Mouse (Mus musculus): ENCODE measurements at regions not wholly inside any gene's neighbourhood (a gene's known extent, or its start where the extent isn't known, plus 50 kb on each side); places are given as distances from the start of the nearest gene placed in this dataset.
"Not testable (repeated sequence)": the region's sequence is repeated elsewhere in the genome, so short reads cannot be mapped to it uniquely, and the experiment has no call there.

DNA sequence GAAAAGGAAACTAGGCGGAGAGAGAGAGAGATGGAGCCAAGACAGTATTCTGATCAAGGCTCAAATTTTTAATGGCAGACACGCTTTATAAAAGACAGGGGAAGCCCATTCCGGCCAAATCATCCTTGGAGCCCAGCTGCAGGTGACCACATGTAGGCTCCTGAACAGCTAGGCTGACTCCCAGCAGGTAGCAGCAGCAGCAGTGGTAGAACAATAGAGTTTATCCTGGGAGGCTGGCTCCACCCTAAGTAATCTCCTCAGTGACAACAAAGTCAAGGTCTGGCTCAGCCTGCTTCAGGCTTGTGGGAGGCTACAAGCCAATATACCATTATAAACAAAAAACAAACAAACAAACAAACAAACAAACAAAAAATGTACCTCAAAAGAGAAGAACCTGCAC, 151.0 kb upstream of the Akr1e1 start:
- no peak for TF ChIP-seq CTCF (IDR thresholded peaks at IDR 0.05; ENCODE audit: low read depth)
- ATAC-seq (replicated peaks; ENCODE audit: low FRiP score, low read depth): no peak
- no peak for DNase-seq (ENCODE audit: low spot score)
- H3K4me3 ChIP-seq (replicated peaks; ENCODE audit: low read depth, low read length): no peak overlapping the region
- WGBS: 67% methylated on average over 3 of the region's 3 CpGs
- no peaks in the 10 kb centered on the region for H3K36me3 ChIP-seq (ENCODE audit: insufficient read depth, low read length)
- no peak overlapping the region for H3K27ac ChIP-seq
- H3K27me3 ChIP-seq (ENCODE audit: insufficient read depth, low read length): no peaks in the 10 kb centered on the region
- H3K4me1 ChIP-seq (replicated peaks; ENCODE audit: insufficient read depth, low read length): no peaks in the 10 kb centered on the region
- H3K4me2 ChIP-seq (ENCODE audit: low read length): no peak overlapping the region
- H3K9me3 ChIP-seq (replicated peaks; ENCODE audit: low read length): no peaks in the 10 kb centered on the region
- no peak overlapping the region for H3K9ac ChIP-seq (ENCODE audit: low read depth, low read length)

DNA sequence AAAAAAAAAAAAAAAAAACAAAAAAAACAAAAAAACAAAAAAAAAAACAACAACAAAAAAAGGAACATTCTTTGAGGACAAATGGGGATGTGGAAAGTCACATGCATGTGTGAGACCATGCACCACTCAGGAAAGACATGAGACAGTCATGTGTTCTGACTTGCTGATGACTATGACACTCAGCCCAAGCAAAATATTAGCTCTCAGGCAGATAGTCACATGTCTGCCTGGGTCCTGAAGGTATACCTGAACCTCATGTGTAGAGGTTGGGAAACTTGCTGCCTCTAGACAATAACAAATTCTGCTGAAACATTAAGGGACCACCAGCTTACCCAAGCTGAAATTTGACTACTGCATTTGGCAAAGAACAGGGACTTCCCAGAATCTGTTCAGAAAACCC, 147.6 kb upstream of the Akr1e1 start:
- no peak for TF ChIP-seq CTCF (IDR thresholded peaks at IDR 0.05; ENCODE audit: low read depth)
- DNase-seq (ENCODE audit: low spot score): no peak
- no peaks in the 10 kb centered on the region for H3K4me1 ChIP-seq (replicated peaks; ENCODE audit: insufficient read depth, low read length)
- H3K27ac ChIP-seq: no peak overlapping the region
- H3K27me3 ChIP-seq (ENCODE audit: insufficient read depth, low read length): no peaks in the 10 kb centered on the region
- no peak for ATAC-seq (replicated peaks; ENCODE audit: low FRiP score, low read depth)
- H3K36me3 ChIP-seq (ENCODE audit: insufficient read depth, low read length): no peaks in the 10 kb centered on the region
- H3K4me2 ChIP-seq (ENCODE audit: low read length): no peak overlapping the region
- H3K9ac ChIP-seq (ENCODE audit: low read depth, low read length): no peak overlapping the region
- H3K9me3 ChIP-seq (replicated peaks; ENCODE audit: low read length): no peaks in the 10 kb centered on the region
- H3K4me3 ChIP-seq (replicated peaks; ENCODE audit: low read depth, low read length): no peak overlapping the region

DNA sequence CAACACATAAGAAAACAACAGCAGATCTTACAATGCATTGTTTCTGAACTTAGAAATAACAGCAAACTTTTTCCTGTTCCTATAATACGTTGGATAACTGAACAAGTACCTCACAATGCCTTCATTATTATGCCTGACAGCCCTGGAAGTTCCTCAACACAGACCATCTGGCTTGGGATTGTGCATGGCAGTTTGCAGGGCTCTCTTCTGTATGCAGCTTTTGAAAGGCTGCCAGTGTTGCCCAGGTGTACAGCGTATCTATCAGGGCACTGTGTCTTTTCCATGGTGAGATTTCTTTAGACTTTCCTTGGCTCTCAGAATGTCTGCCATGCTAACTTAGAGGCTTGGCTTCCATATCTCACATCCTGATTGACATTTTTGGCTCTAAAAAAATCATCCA, 134.0 kb upstream of the Akr1e1 start:
- Histone ChIP-seq H3K36me3 (ENCODE audit: insufficient read depth, low read length) (no peaks in the 10 kb centered on the region), H3K9me3 (replicated peaks; ENCODE audit: low read length) (no peaks in the 10 kb centered on the region), H3K27me3 (ENCODE audit: insufficient read depth, low read length) (no peaks in the 10 kb centered on the region), H3K9ac (ENCODE audit: low read depth, low read length) (no peak overlapping the region), H3K27ac (no peak overlapping the region), H3K4me2 (ENCODE audit: low read length) (no peak overlapping the region), H3K4me3 (replicated peaks; ENCODE audit: low read depth, low read length) (no peak overlapping the region), H3K4me1 (replicated peaks; ENCODE audit: insufficient read depth, low read length) (no peaks in the 10 kb centered on the region)
- no peak for ATAC-seq (replicated peaks; ENCODE audit: low FRiP score, low read depth)
- no peak for DNase-seq (ENCODE audit: low spot score)
- TF ChIP-seq CTCF (IDR thresholded peaks at IDR 0.05; ENCODE audit: low read depth): no peak
- 64% methylated on average over 2 of the region's 2 CpGs for WGBS

DNA sequence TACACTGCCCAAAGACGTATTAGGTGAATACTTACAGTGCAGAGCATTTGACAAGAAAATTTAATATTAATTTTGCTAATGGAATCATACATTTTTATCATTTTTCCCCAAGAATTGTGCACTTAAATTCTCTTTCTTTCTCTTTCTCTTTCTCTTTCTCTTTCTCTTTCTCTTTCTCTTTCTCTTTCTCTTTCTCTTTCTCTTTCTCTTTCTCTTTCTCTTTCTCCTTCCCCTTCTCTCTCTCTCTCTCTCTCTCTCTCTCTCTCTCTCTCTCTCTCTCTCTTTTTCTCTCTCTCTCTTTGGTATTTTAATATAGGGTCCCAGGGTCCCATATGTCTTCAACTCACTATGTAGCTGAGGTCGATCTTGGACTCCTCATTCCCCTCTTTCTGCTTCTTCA, 107.3 kb upstream of the Akr1e1 start:
- H3K4me1 ChIP-seq (replicated peaks; ENCODE audit: insufficient read depth, low read length); ATAC-seq (replicated peaks; ENCODE audit: low FRiP score, low read depth); H3K27ac ChIP-seq; H3K36me3 ChIP-seq (ENCODE audit: insufficient read depth, low read length); H3K9me3 ChIP-seq (replicated peaks; ENCODE audit: low read length); H3K27me3 ChIP-seq (ENCODE audit: insufficient read depth, low read length); H3K9ac ChIP-seq (ENCODE audit: low read depth, low read length); H3K4me3 ChIP-seq (replicated peaks; ENCODE audit: low read depth, low read length); H3K4me2 ChIP-seq (ENCODE audit: low read length); DNase-seq (ENCODE audit: low spot score): not testable (repeated sequence)
- 73% methylated on average over 2 of the region's 2 CpGs for WGBS

DNA sequence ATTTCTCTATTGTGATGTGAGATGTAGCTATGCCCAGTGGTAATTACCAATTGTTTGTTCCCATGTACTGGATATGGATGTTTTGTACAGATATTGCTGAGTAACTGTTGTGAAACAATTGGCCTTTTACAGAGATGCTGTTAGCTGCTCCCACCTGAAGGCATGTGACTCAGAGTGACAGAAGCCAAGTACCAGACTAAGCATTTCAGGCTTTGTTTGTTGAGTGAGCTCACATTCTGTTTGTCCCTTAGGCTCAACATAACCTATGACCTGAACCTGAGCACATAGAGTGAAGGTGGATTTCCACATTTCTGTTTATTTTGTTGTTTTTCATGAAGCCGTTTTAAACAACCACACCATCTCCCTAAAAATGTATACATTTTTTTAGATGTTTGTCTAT, 105.8 kb upstream of the Akr1e1 start:
- no peak for TF ChIP-seq CTCF (IDR thresholded peaks at IDR 0.05; ENCODE audit: low read depth)
- ATAC-seq (replicated peaks; ENCODE audit: low FRiP score, low read depth): no peak
- 90% methylated on average over 1 of the region's 1 CpGs for WGBS

DNA sequence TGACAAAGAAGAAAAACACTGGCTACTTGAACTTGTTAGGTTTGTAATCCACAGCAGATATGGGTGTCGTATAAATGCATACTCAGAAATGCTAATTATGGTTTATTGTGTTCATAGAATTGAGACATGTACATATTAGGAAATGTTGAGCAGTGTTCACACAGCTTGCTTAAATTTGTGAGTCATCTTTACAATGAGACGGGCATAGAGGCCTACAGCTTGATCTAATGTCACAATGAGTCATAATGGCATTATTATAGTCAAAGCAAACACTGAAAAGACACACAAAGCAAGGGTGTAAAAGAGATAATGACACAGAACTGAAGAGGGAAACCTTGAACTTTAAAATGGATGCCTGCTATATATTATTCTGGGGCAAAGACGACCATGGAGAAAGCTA, 103.7 kb upstream of the Akr1e1 start:
- Histone ChIP-seq H3K27me3 (ENCODE audit: insufficient read depth, low read length) (no peaks in the 10 kb centered on the region), H3K36me3 (ENCODE audit: insufficient read depth, low read length) (no peaks in the 10 kb centered on the region), H3K27ac (no peak overlapping the region), H3K9me3 (replicated peaks; ENCODE audit: low read length) (no peaks in the 10 kb centered on the region), H3K9ac (ENCODE audit: low read depth, low read length) (no peak overlapping the region), H3K4me2 (ENCODE audit: low read length) (no peak overlapping the region), H3K4me3 (replicated peaks; ENCODE audit: low read depth, low read length) (no peak overlapping the region), H3K4me1 (replicated peaks; ENCODE audit: insufficient read depth, low read length) (no peaks in the 10 kb centered on the region)
- ATAC-seq (replicated peaks; ENCODE audit: low FRiP score, low read depth) (no peak), DNase-seq (ENCODE audit: low spot score) (no peak)
- 59% methylated on average over 3 of the region's 3 CpGs for WGBS
- TF ChIP-seq CTCF (IDR thresholded peaks at IDR 0.05; ENCODE audit: low read depth): no peak

More for the DNA sequence above, 105.8 kb upstream of the Akr1e1 start:
- Histone ChIP-seq H3K9ac (ENCODE audit: low read depth, low read length) (no peak overlapping the region), H3K4me1 (replicated peaks; ENCODE audit: insufficient read depth, low read length) (no peaks in the 10 kb centered on the region), H3K36me3 (ENCODE audit: insufficient read depth, low read length) (no peaks in the 10 kb centered on the region), H3K27me3 (ENCODE audit: insufficient read depth, low read length) (no peaks in the 10 kb centered on the region), H3K9me3 (replicated peaks; ENCODE audit: low read length) (no peaks in the 10 kb centered on the region), H3K4me3 (replicated peaks; ENCODE audit: low read depth, low read length) (no peak overlapping the region), H3K4me2 (ENCODE audit: low read length) (no peak overlapping the region), H3K27ac (no peak overlapping the region)
- no peak for DNase-seq (ENCODE audit: low spot score)

- WGBS: 70% methylated on average over 2 of the region's 2 CpGs
- not testable (repeated sequence) for ATAC-seq (replicated peaks; ENCODE audit: low FRiP score, low read depth); H3K4me2 ChIP-seq (ENCODE audit: low read length); H3K36me3 ChIP-seq (ENCODE audit: insufficient read depth, low read length); H3K9ac ChIP-seq (ENCODE audit: low read depth, low read length); H3K27me3 ChIP-seq (ENCODE audit: insufficient read depth, low read length); H3K9me3 ChIP-seq (replicated peaks; ENCODE audit: low read length); H3K27ac ChIP-seq; H3K4me3 ChIP-seq (replicated peaks; ENCODE audit: low read depth, low read length); H3K4me1 ChIP-seq (replicated peaks; ENCODE audit: insufficient read depth, low read length); DNase-seq (ENCODE audit: low spot score)
Observed at GRCm38 (mm10) chr13:4699591-4699990, 90.6 kb upstream of the Akr1e1 start.

Data from kidney, postnatal 0 days (tissue).